Mouse (Mus musculus): ENCODE measurements at regions not wholly inside any gene's neighbourhood (a gene's known extent, or its start where the extent isn't known, plus 50 kb on each side); places are given as distances from the start of the nearest gene placed in this dataset.

- no peak for TF ChIP-seq CTCF (conservative IDR thresholded peaks at IDR 0.05; ENCODE audit: insufficient read depth, insufficient read length, low read depth, low read length)
- no peak for TF ChIP-seq POLR2A (IDR thresholded peaks at IDR 0.05; ENCODE audit: low read depth, low read length)
These were observed 67.4 kb upstream of the Ak4 start for GRCm38 (mm10) chr4:101351716-101352115.
